Mouse (Mus musculus): ENCODE results near the gene Ldb1. TPM values are rescaled to one million over a fixed set of nuclear protein-coding genes. Genes with fewer than 3 reads are reported as not detected.

Ldb1 gene
- polyA plus RNA-seq, 1 experiment from 2014 or later: 50.6 TPM

- Histone ChIP-seq H3K9me3 (ENCODE audit: control insufficient read depth, low read length) (no peaks in the 10 kb centered on the region; the same call in 1 of the 2 replicates), H3K36me3 (ENCODE audit: control insufficient read depth, insufficient read depth, low read length) (peaks cover 38% of the 10 kb centered on the region), H3K4me3 (ENCODE audit: low read length) (no peak overlapping the region), H3K27ac (ENCODE audit: low read depth, low read length) (no peak overlapping the region), H3K4me2 (ENCODE audit: low read length) (no peak overlapping the region), H3K9ac (ENCODE audit: low read depth, low read length) (no peak overlapping the region), H3K4me1 (ENCODE audit: control insufficient read depth, insufficient read depth, low read depth, low read length) (peaks cover 16% of the 10 kb centered on the region), H3K27me3 (replicated peaks; ENCODE audit: control insufficient read depth, insufficient read depth, low read length) (no peaks in the 10 kb centered on the region)
- ATAC-seq: no peak
- 87% methylated on average over 26 of the region's 26 CpGs for WGBS
These were observed 12.1 kb downstream of the Ldb1 start for GRCm38 (mm10) chr19:46032731-46033510.

GRCm38 (mm10) chr19:46031689-46032432 is 13.2 kb downstream of the Ldb1 start:
- Histone ChIP-seq H3K9ac (ENCODE audit: low read depth, low read length) (no peak overlapping the region), H3K4me2 (ENCODE audit: low read length) (no peak overlapping the region), H3K27me3 (replicated peaks; ENCODE audit: control insufficient read depth, insufficient read depth, low read length) (no peaks in the 10 kb centered on the region), H3K36me3 (ENCODE audit: control insufficient read depth, insufficient read depth, low read length) (peaks cover 38% of the 10 kb centered on the region), H3K4me3 (ENCODE audit: low read length) (no peak overlapping the region), H3K4me1 (ENCODE audit: control insufficient read depth, insufficient read depth, low read depth, low read length) (peaks cover 5% of the 10 kb centered on the region), H3K9me3 (ENCODE audit: control insufficient read depth, low read length) (no peaks in the 10 kb centered on the region; the same call in 1 of the 2 replicates), H3K27ac (ENCODE audit: low read depth, low read length) (no peak overlapping the region)
- 65% methylated on average over 9 of the region's 9 CpGs for WGBS
- ATAC-seq: no peak

DNA sequence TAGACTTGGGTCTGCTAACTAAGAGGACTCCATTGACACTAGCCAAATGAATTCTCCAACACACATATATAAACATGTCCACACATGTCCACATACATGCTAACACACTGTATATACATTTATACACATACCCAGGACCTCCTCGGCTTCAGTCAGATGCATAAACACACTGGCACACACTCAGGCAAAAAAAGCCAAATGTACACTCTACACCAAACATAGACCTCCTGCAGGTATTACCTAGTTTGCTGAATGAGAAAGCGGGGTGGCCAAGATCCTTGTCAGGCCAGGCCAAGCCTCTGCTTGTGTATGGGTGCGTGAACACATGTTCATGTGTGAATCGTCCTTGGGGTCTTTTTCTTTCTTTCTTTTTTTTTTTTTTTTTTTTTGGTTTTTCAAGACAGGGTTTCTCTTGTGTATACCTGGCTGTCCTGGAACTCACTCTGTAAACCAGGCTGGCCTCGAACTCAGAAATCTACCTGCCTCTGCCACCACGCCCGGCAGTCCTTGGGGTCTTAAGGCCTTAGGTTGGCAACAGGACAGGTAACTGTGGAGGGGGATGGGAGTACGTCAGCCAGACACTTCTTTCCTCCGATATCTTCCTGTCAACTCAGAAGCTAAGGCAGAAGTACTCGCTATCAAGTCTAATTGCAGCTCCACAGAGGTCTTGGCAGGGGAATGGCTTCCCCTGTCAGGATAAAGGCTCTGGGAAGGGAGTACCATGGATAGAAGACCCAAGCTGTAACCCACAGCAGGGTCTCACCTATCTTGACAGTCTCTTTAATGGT is 14.6 kb downstream of the Ldb1 start:
- H3K36me3 ChIP-seq (ENCODE audit: control insufficient read depth, insufficient read depth, low read length): peaks cover 30% of the 10 kb centered on the region
- 95% methylated on average over 10 of the region's 10 CpGs for WGBS

GRCm38 (mm10) chr19:46029652-46030051 is 15.4 kb downstream of the Ldb1 start:
- H3K36me3 ChIP-seq (ENCODE audit: control insufficient read depth, insufficient read depth, low read length): peaks cover 22% of the 10 kb centered on the region
- H3K27ac ChIP-seq (ENCODE audit: low read depth, low read length): no peak overlapping the region
- 96% methylated on average over 1 of the region's 1 CpGs for WGBS
- ATAC-seq: no peak
- H3K4me3 ChIP-seq (ENCODE audit: low read length): no peak overlapping the region
- no peaks in the 10 kb centered on the region for H3K27me3 ChIP-seq (replicated peaks; ENCODE audit: control insufficient read depth, insufficient read depth, low read length)
- no peak overlapping the region for H3K9ac ChIP-seq (ENCODE audit: low read depth, low read length)
- no peak overlapping the region for H3K4me2 ChIP-seq (ENCODE audit: low read length)
- no peaks in the 10 kb centered on the region for H3K4me1 ChIP-seq (ENCODE audit: control insufficient read depth, insufficient read depth, low read depth, low read length)
- no peaks in the 10 kb centered on the region; the same call in 1 of the 2 replicates for H3K9me3 ChIP-seq (ENCODE audit: control insufficient read depth, low read length)

More for the DNA sequence above, 14.6 kb downstream of the Ldb1 start:
- Histone ChIP-seq H3K9me3 (ENCODE audit: control insufficient read depth, low read length) (no peaks in the 10 kb centered on the region; the same call in 1 of the 2 replicates), H3K27ac (ENCODE audit: low read depth, low read length) (no peak overlapping the region), H3K27me3 (replicated peaks; ENCODE audit: control insufficient read depth, insufficient read depth, low read length) (no peaks in the 10 kb centered on the region), H3K9ac (ENCODE audit: low read depth, low read length) (no peak overlapping the region), H3K4me2 (ENCODE audit: low read length) (no peak overlapping the region), H3K4me1 (ENCODE audit: control insufficient read depth, insufficient read depth, low read depth, low read length) (no peaks in the 10 kb centered on the region), H3K4me3 (ENCODE audit: low read length) (no peak overlapping the region)
- ATAC-seq: no peak

- Histone ChIP-seq H3K4me3 (ENCODE audit: low read length) (no peak overlapping the region), H3K36me3 (ENCODE audit: control insufficient read depth, insufficient read depth, low read length) (peaks cover 14% of the 10 kb centered on the region), H3K27me3 (replicated peaks; ENCODE audit: control insufficient read depth, insufficient read depth, low read length) (no peaks in the 10 kb centered on the region), H3K9me3 (ENCODE audit: control insufficient read depth, low read length) (no peaks in the 10 kb centered on the region; the same call in 1 of the 2 replicates), H3K27ac (ENCODE audit: low read depth, low read length) (no peak overlapping the region), H3K4me1 (ENCODE audit: control insufficient read depth, insufficient read depth, low read depth, low read length) (no peaks in the 10 kb centered on the region), H3K4me2 (ENCODE audit: low read length) (no peak overlapping the region), H3K9ac (ENCODE audit: low read depth, low read length) (no peak overlapping the region)
- ATAC-seq: no peak
- 75% methylated on average over 11 of the region's 11 CpGs for WGBS
These were observed 16.2 kb downstream of the Ldb1 start for GRCm38 (mm10) chr19:46028747-46029320.

GRCm38 (mm10) chr19:46026567-46026966 is 18.4 kb downstream of the Ldb1 start:
- 47% methylated on average over 8 of the region's 8 CpGs for WGBS
- H3K4me1 ChIP-seq (ENCODE audit: control insufficient read depth, insufficient read depth, low read depth, low read length): no peaks in the 10 kb centered on the region
- no peak overlapping the region for H3K9ac ChIP-seq (ENCODE audit: low read depth, low read length)
- no peaks in the 10 kb centered on the region for H3K36me3 ChIP-seq (ENCODE audit: control insufficient read depth, insufficient read depth, low read length)
- no peak overlapping the region for H3K27ac ChIP-seq (ENCODE audit: low read depth, low read length)
- no peak overlapping the region for H3K4me3 ChIP-seq (ENCODE audit: low read length)
- H3K27me3 ChIP-seq (replicated peaks; ENCODE audit: control insufficient read depth, insufficient read depth, low read length): no peaks in the 10 kb centered on the region
- H3K9me3 ChIP-seq (ENCODE audit: control insufficient read depth, low read length): no peaks in the 10 kb centered on the region; the same call in 1 of the 2 replicates
- H3K4me2 ChIP-seq (ENCODE audit: low read length): no peak overlapping the region
- no peak for ATAC-seq

GRCm38 (mm10) chr19:46024959-46025358 is 20.1 kb downstream of the Ldb1 start:
- no peaks in the 10 kb centered on the region for H3K36me3 ChIP-seq (ENCODE audit: control insufficient read depth, insufficient read depth, low read length)
- no peak for ATAC-seq
- H3K9ac ChIP-seq (ENCODE audit: low read depth, low read length): no peak overlapping the region
- WGBS: 86% methylated on average over 6 of the region's 6 CpGs
- no peak overlapping the region for H3K4me2 ChIP-seq (ENCODE audit: low read length)
- no peaks in the 10 kb centered on the region for H3K4me1 ChIP-seq (ENCODE audit: control insufficient read depth, insufficient read depth, low read depth, low read length)
- H3K9me3 ChIP-seq (ENCODE audit: control insufficient read depth, low read length): no peaks in the 10 kb centered on the region; the same call in 1 of the 2 replicates
- H3K27ac ChIP-seq (ENCODE audit: low read depth, low read length): no peak overlapping the region
- H3K27me3 ChIP-seq (replicated peaks; ENCODE audit: control insufficient read depth, insufficient read depth, low read length): no peaks in the 10 kb centered on the region
- H3K4me3 ChIP-seq (ENCODE audit: low read length): no peak overlapping the region

GRCm38 (mm10) chr19:46016023-46016422 is 29.0 kb downstream of the Ldb1 start:
- H3K4me1 ChIP-seq (ENCODE audit: control insufficient read depth, insufficient read depth, low read depth, low read length): no peaks in the 10 kb centered on the region
- no peaks in the 10 kb centered on the region for H3K36me3 ChIP-seq (ENCODE audit: control insufficient read depth, insufficient read depth, low read length)
- H3K27me3 ChIP-seq (replicated peaks; ENCODE audit: control insufficient read depth, insufficient read depth, low read length): no peaks in the 10 kb centered on the region
- H3K4me2 ChIP-seq (ENCODE audit: low read length): no peak overlapping the region
- WGBS: 82% methylated on average over 2 of the region's 2 CpGs
- H3K9ac ChIP-seq (ENCODE audit: low read depth, low read length): no peak overlapping the region
- no peaks in the 10 kb centered on the region for H3K9me3 ChIP-seq (ENCODE audit: control insufficient read depth, low read length)
- H3K4me3 ChIP-seq (ENCODE audit: low read length): no peak overlapping the region
- no peak for ATAC-seq
- H3K27ac ChIP-seq (ENCODE audit: low read depth, low read length): no peak overlapping the region
